Mouse (Mus musculus) megakaryocyte, embryonic 14.5 days (primary cell): ENCODE data around the gene Actr5. TPM values are rescaled to one million over a fixed set of nuclear protein-coding genes. Genes with fewer than 3 reads are reported as not detected.

Experiments
- H3K27me3 ChIP-seq: replicated peaks from 2 replicates; pipeline ENCODE3; 2012; ENCODE audit warnings: inconsistent platforms
- H3K36me3 ChIP-seq: replicated peaks from 2 replicates; pipeline ENCODE3; 2012; ENCODE audit warnings: low read length, inconsistent platforms, mixed read lengths
- H3K4me1 ChIP-seq: 2 replicates; pipeline ENCODE4 v1.6.1; 2012; ENCODE audit warnings: inconsistent platforms
- H3K4me3 ChIP-seq: replicated peaks from 2 replicates; pipeline ENCODE3; 2012; ENCODE audit warnings: moderate library complexity, mild to moderate bottlenecking, inconsistent platforms
- H3K9me3 ChIP-seq: 2 replicates; pipeline ENCODE4 v1.6.1; 2012; ENCODE audit warnings: inconsistent platforms
- FLI1 ChIP-seq: IDR thresholded peaks from 2 replicates; pipeline ENCODE4 v1.6.1; 2012; ENCODE audit warnings: low read length, inconsistent platforms, mixed read lengths
- GATA1 ChIP-seq: IDR thresholded peaks from 3 replicates; pipeline ENCODE4 v1.6.1; 2012; ENCODE audit warnings: mixed read lengths, low read length, inconsistent platforms, borderline replicate concordance
- polyA plus RNA-seq: library from polyadenylated mRNA; stranded (reverse); fragments of >175 nt; gene quantifications from 2 replicates; pipeline ENCODE4 v1.2.3, GENCODE M21; 2012; ENCODE audit warnings: low replicate concordance; ENCODE audit not compliant: insufficient read depth

Actr5 gene
- polyA plus RNA-seq, 1 experiment = 5.7 TPM

DNA sequence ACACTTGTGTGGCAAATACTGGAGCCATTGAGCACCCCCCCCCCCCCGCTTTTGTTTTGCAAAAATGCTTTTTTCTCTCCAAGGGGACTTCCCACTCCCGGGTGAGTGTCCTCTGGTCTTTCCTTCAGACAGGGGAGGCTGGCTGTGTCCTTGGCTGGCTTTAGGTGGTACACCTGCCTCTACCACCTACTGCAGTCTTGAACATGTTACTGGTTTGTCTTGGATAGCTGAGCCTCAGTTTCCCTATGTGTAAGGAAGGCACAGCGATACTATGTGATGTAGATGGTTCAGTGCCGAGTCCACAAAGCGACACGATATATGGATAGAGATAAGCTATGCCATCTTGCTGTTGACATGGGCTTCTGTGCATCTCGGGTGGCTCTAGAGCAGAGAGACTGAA is 50.1 kb downstream of the Actr5 start:
- H3K27me3 ChIP-seq = peaks cover 64% of the 10 kb centered on the region
- TF ChIP-seq GATA1 (no peak), FLI1 (no peak)
- H3K9me3 ChIP-seq = peaks cover 9% of the 10 kb centered on the region
- H3K36me3 ChIP-seq = no peaks in the 10 kb centered on the region
- H3K4me1 ChIP-seq = peaks cover 29% of the 10 kb centered on the region
- H3K4me3 ChIP-seq = no peak overlapping the region

DNA sequence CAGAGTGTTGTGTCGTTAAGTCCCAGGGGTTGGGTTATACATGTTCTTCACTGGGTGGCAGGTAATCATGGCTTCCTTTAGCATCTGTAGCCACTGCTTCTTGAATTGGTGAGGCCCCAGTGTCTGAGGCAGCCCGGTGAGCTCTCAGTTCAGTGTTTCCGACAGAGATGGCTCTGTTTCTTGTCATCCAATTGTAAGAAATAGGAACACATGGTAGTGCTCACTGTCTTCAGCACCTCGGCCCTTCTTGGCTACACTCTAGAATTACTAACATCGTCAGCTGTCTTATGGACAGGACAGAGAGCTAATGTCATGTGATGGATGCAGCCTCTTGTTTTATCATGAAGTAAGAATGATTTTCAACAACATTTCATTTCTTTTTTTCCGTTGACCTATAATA is 50.5 kb downstream of the Actr5 start:
- no peak for TF ChIP-seq FLI1
- TF ChIP-seq GATA1 = no peak
- Histone ChIP-seq H3K27me3 (peaks cover 64% of the 10 kb centered on the region), H3K9me3 (peaks cover 9% of the 10 kb centered on the region), H3K4me3 (no peak overlapping the region), H3K4me1 (peaks cover 24% of the 10 kb centered on the region), H3K36me3 (no peaks in the 10 kb centered on the region)

DNA sequence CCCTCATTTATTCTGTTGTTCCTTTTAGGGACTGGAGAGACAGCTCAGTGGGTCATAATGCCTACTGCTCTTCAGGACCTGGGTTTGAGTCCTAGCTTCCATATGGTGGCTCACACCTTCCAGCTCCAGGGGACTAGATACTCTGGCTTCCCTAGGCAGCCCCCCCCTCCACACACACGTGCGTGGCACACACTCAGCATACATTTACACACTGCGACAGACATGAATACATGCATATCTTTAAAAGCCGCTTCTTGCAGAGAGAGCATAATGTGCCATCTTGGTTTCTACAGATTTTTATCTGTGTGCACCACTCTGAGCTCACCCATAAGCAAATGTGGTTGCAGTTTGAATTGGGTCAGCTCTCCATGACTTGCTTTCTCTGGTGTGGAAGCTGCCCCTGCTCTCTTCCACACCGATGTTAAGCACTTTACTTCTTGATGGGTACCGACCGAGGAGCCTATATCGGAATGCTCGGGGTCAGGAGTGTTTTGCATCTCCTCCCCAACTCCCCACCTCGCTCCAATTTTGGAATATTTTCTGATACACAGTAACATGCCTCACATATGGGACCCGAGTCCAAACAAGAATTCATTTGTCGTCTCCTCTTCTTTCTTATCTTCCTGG is 51.3 kb downstream of the Actr5 start:
- TF ChIP-seq FLI1 (no peak), GATA1 (no peak)
- Histone ChIP-seq H3K36me3 (no peaks in the 10 kb centered on the region), H3K4me3 (no peak overlapping the region), H3K27me3 (peaks cover 58% of the 10 kb centered on the region), H3K9me3 (peaks cover 9% of the 10 kb centered on the region), H3K4me1 (peaks cover 23% of the 10 kb centered on the region)

DNA sequence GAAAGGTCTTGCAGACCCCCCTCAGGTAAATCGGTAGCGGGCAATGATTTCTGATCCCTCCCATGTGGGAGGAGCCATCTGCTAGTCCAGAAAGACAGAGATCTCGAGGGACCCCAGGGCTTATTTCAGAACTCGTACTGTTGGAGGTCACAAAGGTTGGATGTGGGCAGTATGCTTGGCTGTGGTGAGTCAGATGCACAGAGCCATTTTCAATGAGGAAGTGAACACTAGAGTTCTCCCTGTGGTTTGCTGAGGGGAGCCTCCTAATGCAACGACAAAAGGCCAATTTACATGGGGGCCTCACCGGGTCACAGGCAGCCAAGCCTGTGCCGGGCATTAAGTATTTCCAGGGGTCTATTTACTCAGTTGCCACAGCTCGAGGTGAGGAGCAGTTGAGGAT is 53.3 kb downstream of the Actr5 start:
- TF ChIP-seq FLI1 (no peak), GATA1 (no peak)
- Histone ChIP-seq H3K36me3 (no peaks in the 10 kb centered on the region), H3K4me3 (no peak overlapping the region), H3K4me1 (peaks cover 29% of the 10 kb centered on the region), H3K9me3 (no peaks in the 10 kb centered on the region), H3K27me3 (peaks cover 54% of the 10 kb centered on the region)

DNA sequence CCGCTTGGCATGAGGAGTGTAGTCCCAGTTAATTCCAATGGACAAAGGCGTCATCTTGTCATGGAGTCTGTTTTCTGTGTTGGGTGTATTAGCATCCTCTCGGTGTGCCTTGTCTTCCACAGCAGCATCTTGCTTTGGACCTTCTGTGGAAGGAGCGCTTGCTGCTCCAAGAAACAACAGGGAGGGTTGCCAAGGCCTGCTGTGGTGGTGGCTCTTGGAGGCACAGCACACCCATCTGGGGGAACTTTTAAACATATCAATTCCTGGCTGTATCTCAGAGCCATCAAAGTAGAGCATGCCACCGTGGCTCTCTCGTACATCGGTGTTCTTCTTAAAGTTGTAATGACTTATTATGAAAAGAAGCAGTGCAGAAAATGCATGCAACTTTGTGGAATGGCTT is 54.4 kb downstream of the Actr5 start:
- H3K4me1 ChIP-seq = peaks cover 27% of the 10 kb centered on the region
- peaks cover 51% of the 10 kb centered on the region for H3K27me3 ChIP-seq
- TF ChIP-seq GATA1 (no peak), FLI1 (no peak)
- no peaks in the 10 kb centered on the region for H3K9me3 ChIP-seq
- H3K4me3 ChIP-seq = no peak overlapping the region
- no peaks in the 10 kb centered on the region for H3K36me3 ChIP-seq

DNA sequence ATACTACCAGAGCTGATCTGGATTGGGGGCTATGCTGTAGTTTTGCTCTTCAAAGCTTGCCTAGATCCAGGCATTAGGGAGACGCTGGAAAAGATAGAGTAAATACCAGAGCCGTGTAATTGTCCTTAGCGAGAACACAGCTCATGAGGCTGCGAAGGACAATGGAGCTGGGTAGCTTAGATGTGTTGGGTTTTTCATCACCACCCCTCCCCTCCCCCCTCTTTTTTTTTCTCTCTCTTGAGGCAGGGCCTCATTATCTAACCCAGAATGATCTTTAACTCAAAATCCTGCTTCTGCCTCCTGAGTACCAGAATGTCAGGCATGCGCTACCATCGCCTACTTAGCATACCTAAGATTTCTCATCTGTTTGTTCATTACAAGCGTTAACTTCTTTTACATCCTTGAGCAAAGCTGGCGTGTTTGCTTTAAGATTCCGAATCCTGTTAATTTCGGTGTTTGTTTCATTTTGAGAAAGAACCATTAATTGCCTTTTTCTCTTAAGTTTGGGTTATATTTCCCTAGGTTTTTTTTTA is 55.7 kb downstream of the Actr5 start:
- Histone ChIP-seq H3K9me3 (no peaks in the 10 kb centered on the region), H3K4me3 (no peak overlapping the region), H3K27me3 (peaks cover 50% of the 10 kb centered on the region), H3K4me1 (peaks cover 40% of the 10 kb centered on the region), H3K36me3 (no peaks in the 10 kb centered on the region)
- TF ChIP-seq GATA1 (no peak), FLI1 (no peak)

DNA sequence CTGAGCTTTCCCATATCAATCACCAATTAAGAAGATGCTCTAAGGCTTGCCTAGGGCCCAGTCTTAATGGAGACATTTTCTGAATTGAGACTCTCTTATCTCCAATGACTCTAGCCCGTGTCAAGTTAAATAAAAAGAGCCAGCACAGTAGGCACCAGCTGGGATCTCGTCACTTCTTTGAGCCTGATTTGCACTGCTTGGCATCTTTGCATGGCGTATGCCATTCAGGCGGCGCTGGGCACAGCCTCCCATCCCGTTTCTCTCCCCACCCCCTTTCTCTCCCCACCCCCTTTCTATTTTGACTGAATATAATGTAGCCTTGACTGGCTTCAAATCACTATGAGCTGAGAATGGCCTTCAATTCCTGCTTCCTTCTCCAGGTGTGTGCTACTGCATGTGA is 57.0 kb downstream of the Actr5 start:
- no peaks in the 10 kb centered on the region for H3K9me3 ChIP-seq
- H3K4me1 ChIP-seq = peaks cover 43% of the 10 kb centered on the region
- TF ChIP-seq FLI1 (no peak), GATA1 (no peak)
- no peak overlapping the region for H3K4me3 ChIP-seq
- no peaks in the 10 kb centered on the region for H3K36me3 ChIP-seq
- peaks cover 47% of the 10 kb centered on the region for H3K27me3 ChIP-seq

DNA sequence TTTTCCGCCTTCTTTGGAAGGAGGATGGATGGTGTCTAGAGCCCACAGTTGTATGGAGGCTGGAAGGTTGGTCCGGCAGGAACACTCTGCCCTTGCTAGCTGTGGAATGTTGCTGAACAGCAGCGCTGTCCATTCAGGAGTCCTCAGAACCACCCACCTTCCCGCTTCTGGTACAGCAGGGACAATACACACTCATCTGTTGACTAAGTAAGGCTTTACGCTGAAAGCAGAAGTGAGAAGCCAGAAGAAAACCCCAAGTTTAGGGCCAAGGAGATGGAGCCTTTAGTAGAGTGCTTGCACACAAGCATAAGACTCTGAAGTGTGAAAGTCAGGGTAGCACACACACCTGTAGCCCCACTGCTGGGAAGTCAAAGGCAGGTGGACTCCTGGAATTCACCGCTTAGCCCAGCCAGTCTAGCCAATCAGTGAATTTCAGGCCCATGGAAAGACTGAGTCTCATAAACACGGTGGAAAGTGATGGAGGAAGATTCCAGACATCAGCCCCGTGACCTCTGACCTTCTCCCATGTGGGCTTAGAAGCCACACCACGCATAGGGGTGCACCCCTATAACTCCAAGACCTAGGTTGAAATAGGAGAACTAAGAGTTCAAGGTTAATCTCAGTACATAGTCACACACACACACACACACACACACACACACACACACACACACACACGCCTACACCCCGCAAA is 57.8 kb downstream of the Actr5 start:
- peaks cover 51% of the 10 kb centered on the region for H3K27me3 ChIP-seq
- H3K36me3 ChIP-seq = no peaks in the 10 kb centered on the region
- peaks cover 42% of the 10 kb centered on the region for H3K4me1 ChIP-seq
- no peaks in the 10 kb centered on the region for H3K9me3 ChIP-seq
- H3K4me3 ChIP-seq = no peak overlapping the region
- TF ChIP-seq GATA1 = no peak
- no peak for TF ChIP-seq FLI1

DNA sequence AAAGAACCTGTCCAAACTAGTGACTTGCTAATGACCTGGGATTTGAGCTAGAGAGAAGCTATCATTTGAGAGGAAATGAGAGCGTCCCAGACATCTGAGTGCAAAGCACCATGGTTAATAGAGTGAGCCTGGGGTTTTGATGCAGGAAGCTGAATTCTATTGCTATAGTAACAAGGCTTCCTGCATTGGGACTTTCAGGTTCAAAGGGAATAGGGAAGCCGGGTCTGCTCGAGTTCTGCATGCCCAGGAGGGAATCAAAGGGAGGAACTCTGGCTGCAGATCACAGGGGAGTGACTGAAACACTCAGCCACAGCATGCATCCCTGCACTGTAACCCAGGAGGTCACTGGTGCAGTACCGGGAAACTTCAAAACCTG is 58.3 kb downstream of the Actr5 start:
- no peaks in the 10 kb centered on the region for H3K9me3 ChIP-seq
- peaks cover 40% of the 10 kb centered on the region for H3K4me1 ChIP-seq
- TF ChIP-seq GATA1 (no peak), FLI1 (no peak)
- peaks cover 52% of the 10 kb centered on the region for H3K27me3 ChIP-seq
- H3K4me3 ChIP-seq = no peak overlapping the region
- H3K36me3 ChIP-seq = no peaks in the 10 kb centered on the region

DNA sequence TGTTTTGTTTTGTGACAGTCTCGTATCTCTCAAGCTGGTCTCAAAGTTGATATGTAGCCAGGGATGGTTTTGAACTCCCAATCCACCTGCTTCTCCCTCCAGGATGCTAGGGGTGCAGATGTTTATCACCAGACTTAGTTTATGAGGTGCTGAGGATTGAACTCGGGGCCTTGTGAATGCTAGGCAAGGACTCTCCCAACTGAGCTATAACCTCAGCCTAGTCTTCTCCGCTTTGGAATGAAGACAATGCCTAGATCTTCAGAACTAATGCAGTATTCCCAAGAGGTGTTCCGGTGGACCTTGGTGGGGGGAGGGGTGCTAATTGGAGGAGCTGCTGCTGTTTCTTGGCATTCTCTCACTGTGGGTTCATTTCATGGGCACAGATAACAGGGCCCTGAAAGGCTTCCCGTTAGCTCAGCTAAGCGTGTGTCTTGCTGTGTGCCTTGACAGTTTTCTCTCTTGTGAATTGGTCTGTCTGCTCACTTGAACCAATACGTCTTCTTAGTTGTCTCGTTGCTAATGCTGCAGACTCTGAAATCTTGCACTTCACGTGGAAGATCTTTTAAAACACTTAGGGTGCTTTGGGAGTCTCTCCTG is 59.7 kb downstream of the Actr5 start:
- Histone ChIP-seq H3K36me3 (no peaks in the 10 kb centered on the region), H3K4me3 (no peak overlapping the region), H3K4me1 (peaks cover 51% of the 10 kb centered on the region), H3K27me3 (peaks cover 50% of the 10 kb centered on the region), H3K9me3 (no peaks in the 10 kb centered on the region)
- no peak for TF ChIP-seq FLI1
- no peak for TF ChIP-seq GATA1
